Mouse (Mus musculus): Measurements from ENCODE around the gene Mob3b. TPM values are rescaled to one million over a fixed set of nuclear protein-coding genes. Genes with fewer than 3 reads are reported as not detected.

The Mob3b gene
- polyA plus RNA-seq, 1 experiment from 2014 or later = 11.3 TPM

GRCm38 (mm10) chr4:35080285-35080684, 77.0 kb downstream of the Mob3b start:
- Histone ChIP-seq H3K27me3 (no peaks in the 10 kb centered on the region), H3K4me1 (no peaks in the 10 kb centered on the region), H3K9ac (no peak overlapping the region), H3K36me3 (no peaks in the 10 kb centered on the region), H3K4me3 (no peak overlapping the region), H3K9me3 (replicated peaks) (no peaks in the 10 kb centered on the region), H3K27ac (no peak overlapping the region), H3K4me2 (replicated peaks) (no peak overlapping the region)
- ATAC-seq (ENCODE audit: low FRiP score) = no peak
- 94% methylated on average over 6 of the region's 6 CpGs for WGBS

GRCm38 (mm10) chr4:35068739-35069138, 88.5 kb downstream of the Mob3b start:
- Histone ChIP-seq H3K4me1 (peaks cover 11% of the 10 kb centered on the region), H3K36me3 (no peaks in the 10 kb centered on the region), H3K9ac (no peak overlapping the region), H3K9me3 (replicated peaks) (no peaks in the 10 kb centered on the region), H3K27ac (no peak overlapping the region), H3K27me3 (no peaks in the 10 kb centered on the region), H3K4me3 (no peak overlapping the region), H3K4me2 (replicated peaks) (no peak overlapping the region)
- no peak for ATAC-seq (ENCODE audit: low FRiP score)
- 62% methylated on average over 4 of the region's 4 CpGs for WGBS

GRCm38 (mm10) chr4:35066163-35066562, 91.1 kb downstream of the Mob3b start:
- Histone ChIP-seq H3K9ac (no peak overlapping the region), H3K9me3 (replicated peaks) (no peaks in the 10 kb centered on the region), H3K4me1 (peaks cover 16% of the 10 kb centered on the region), H3K4me2 (replicated peaks) (no peak overlapping the region), H3K27me3 (no peaks in the 10 kb centered on the region), H3K27ac (no peak overlapping the region), H3K36me3 (no peaks in the 10 kb centered on the region), H3K4me3 (no peak overlapping the region)
- 57% methylated on average over 4 of the region's 4 CpGs for WGBS
- no peak for ATAC-seq (ENCODE audit: low FRiP score)

- Histone ChIP-seq H3K9ac (no peak overlapping the region), H3K4me3 (no peak overlapping the region), H3K4me1 (peaks cover 16% of the 10 kb centered on the region), H3K27ac (no peak overlapping the region), H3K27me3 (no peaks in the 10 kb centered on the region), H3K9me3 (replicated peaks) (no peaks in the 10 kb centered on the region), H3K36me3 (no peaks in the 10 kb centered on the region), H3K4me2 (replicated peaks) (0 out of 2 replicates have a peak overlapping the region, but pooled peaks have one; percentile 13)
- peak; percentile 58; the same call in 1 of the 2 replicates for ATAC-seq (ENCODE audit: low FRiP score)
- 41% methylated on average over 15 of the region's 15 CpGs for WGBS
These were observed 92.0 kb downstream of the Mob3b start for GRCm38 (mm10) chr4:35065075-35065838.

- Histone ChIP-seq H3K4me1 (peaks cover 16% of the 10 kb centered on the region), H3K36me3 (no peaks in the 10 kb centered on the region), H3K27ac (no peak overlapping the region), H3K4me2 (replicated peaks) (no peak overlapping the region), H3K9me3 (replicated peaks) (no peaks in the 10 kb centered on the region), H3K9ac (no peak overlapping the region), H3K27me3 (no peaks in the 10 kb centered on the region), H3K4me3 (no peak overlapping the region)
- WGBS = 53% methylated on average over 7 of the region's 7 CpGs
- no peak for ATAC-seq (ENCODE audit: low FRiP score)
These were observed 94.1 kb downstream of the Mob3b start for GRCm38 (mm10) chr4:35063146-35063719.

GRCm38 (mm10) chr4:35060964-35061363, 96.3 kb downstream of the Mob3b start:
- ATAC-seq (ENCODE audit: low FRiP score) = no peak
- Histone ChIP-seq H3K9me3 (replicated peaks) (no peaks in the 10 kb centered on the region), H3K4me3 (no peak overlapping the region), H3K36me3 (no peaks in the 10 kb centered on the region), H3K4me1 (peaks cover 13% of the 10 kb centered on the region), H3K27ac (no peak overlapping the region), H3K27me3 (no peaks in the 10 kb centered on the region), H3K4me2 (replicated peaks) (no peak overlapping the region), H3K9ac (no peak overlapping the region)
- WGBS = 75% methylated on average over 1 of the region's 1 CpGs

- 85% methylated on average over 3 of the region's 3 CpGs for WGBS
These were observed 96.9 kb downstream of the Mob3b start for GRCm38 (mm10) chr4:35060401-35060800.

GRCm38 (mm10) chr4:35054362-35054761, 102.9 kb downstream of the Mob3b start:
- Histone ChIP-seq H3K27me3 (no peaks in the 10 kb centered on the region), H3K4me2 (replicated peaks) (no peak overlapping the region), H3K9ac (no peak overlapping the region), H3K36me3 (no peaks in the 10 kb centered on the region), H3K27ac (no peak overlapping the region), H3K9me3 (replicated peaks) (no peaks in the 10 kb centered on the region), H3K4me1 (no peaks in the 10 kb centered on the region), H3K4me3 (no peak overlapping the region)
- ATAC-seq (ENCODE audit: low FRiP score) = no peak
- WGBS = 88% methylated on average over 2 of the region's 2 CpGs

More at GRCm38 (mm10) chr4:35060401-35060800, 96.9 kb downstream of the Mob3b start:
- no peaks in the 10 kb centered on the region for H3K36me3 ChIP-seq
- peaks cover 12% of the 10 kb centered on the region for H3K4me1 ChIP-seq
- H3K4me3 ChIP-seq = no peak overlapping the region
- H3K9ac ChIP-seq = no peak overlapping the region
- no peaks in the 10 kb centered on the region for H3K27me3 ChIP-seq
- no peak overlapping the region for H3K4me2 ChIP-seq (replicated peaks)
- no peak overlapping the region for H3K27ac ChIP-seq
- H3K9me3 ChIP-seq (replicated peaks) = no peaks in the 10 kb centered on the region
- ATAC-seq (ENCODE audit: low FRiP score) = no peak

GRCm38 (mm10) chr4:35052174-35052942, 104.9 kb downstream of the Mob3b start:
- WGBS = 82% methylated on average over 6 of the region's 6 CpGs
- ATAC-seq (ENCODE audit: low FRiP score) = no peak
- no peaks in the 10 kb centered on the region for H3K9me3 ChIP-seq (replicated peaks)
- no peak overlapping the region for H3K4me2 ChIP-seq (replicated peaks)
- no peak overlapping the region for H3K4me3 ChIP-seq
- H3K27me3 ChIP-seq = no peaks in the 10 kb centered on the region
- no peaks in the 10 kb centered on the region for H3K36me3 ChIP-seq
- H3K4me1 ChIP-seq = no peaks in the 10 kb centered on the region
- H3K27ac ChIP-seq = no peak overlapping the region
- H3K9ac ChIP-seq = no peak overlapping the region

- no peak for ATAC-seq (ENCODE audit: low FRiP score)
- H3K27me3 ChIP-seq = no peaks in the 10 kb centered on the region
- H3K4me1 ChIP-seq = no peaks in the 10 kb centered on the region
- H3K9ac ChIP-seq = no peak overlapping the region
- 82% methylated on average over 7 of the region's 7 CpGs for WGBS
- no peak overlapping the region for H3K27ac ChIP-seq
- no peaks in the 10 kb centered on the region for H3K36me3 ChIP-seq
- H3K4me3 ChIP-seq = no peak overlapping the region
- no peaks in the 10 kb centered on the region for H3K9me3 ChIP-seq (replicated peaks)
- H3K4me2 ChIP-seq (replicated peaks) = no peak overlapping the region
These were observed 106.1 kb downstream of the Mob3b start for GRCm38 (mm10) chr4:35051152-35051551.

GRCm38 (mm10) chr4:35049742-35050058, 107.6 kb downstream of the Mob3b start:
- Histone ChIP-seq H3K27ac (no peak overlapping the region), H3K27me3 (no peaks in the 10 kb centered on the region), H3K9me3 (replicated peaks) (no peaks in the 10 kb centered on the region), H3K36me3 (no peaks in the 10 kb centered on the region), H3K4me1 (no peaks in the 10 kb centered on the region), H3K9ac (no peak overlapping the region), H3K4me3 (no peak overlapping the region), H3K4me2 (replicated peaks) (no peak overlapping the region)
- ATAC-seq (ENCODE audit: low FRiP score) = no peak
- 50% methylated on average over 5 of the region's 5 CpGs for WGBS

- Histone ChIP-seq H3K36me3 (no peaks in the 10 kb centered on the region), H3K4me3 (no peak overlapping the region), H3K4me2 (replicated peaks) (no peak overlapping the region), H3K27me3 (no peaks in the 10 kb centered on the region), H3K9me3 (replicated peaks) (no peaks in the 10 kb centered on the region), H3K27ac (no peak overlapping the region), H3K9ac (no peak overlapping the region), H3K4me1 (no peaks in the 10 kb centered on the region)
- ATAC-seq (ENCODE audit: low FRiP score) = no peak
- 37% methylated on average over 9 of the region's 9 CpGs for WGBS
These were observed 108.1 kb downstream of the Mob3b start for GRCm38 (mm10) chr4:35049036-35049741.

Measured in hindbrain, embryonic 12.5 days (tissue).